Mouse (Mus musculus): ENCODE measurements around the gene Prkar1b. TPM values are rescaled to one million over a fixed set of nuclear protein-coding genes. Genes with fewer than 3 reads are reported as not detected.

Prkar1b gene
- polyA plus RNA-seq, 1 experiment from 2014 or later, result 5.3 TPM

Other genes starting within 250 kb of the Prkar1b start
- gene Pdgfa, start 152.6 kb downstream of the Prkar1b start, polyA plus RNA-seq (2014; fragmentation: Nextera tagmentation; extraction: Ambion mirVana), result 29.3 and 30.8 TPM in 2 replicates
- 6.2 and 6.9 TPM in 2 replicates for gene Dnaaf5, start 222 bp upstream of the Prkar1b start, polyA plus RNA-seq (2014; fragmentation: Nextera tagmentation; extraction: Ambion mirVana)
- gene Sun1, start 50.6 kb upstream of the Prkar1b start, polyA plus RNA-seq (2014; fragmentation: Nextera tagmentation; extraction: Ambion mirVana), result 33.4 and 40.9 TPM in 2 replicates
- 138 and 139 TPM in 2 replicates for gene Get4, start 102.3 kb upstream of the Prkar1b start, polyA plus RNA-seq (2014; fragmentation: Nextera tagmentation; extraction: Ambion mirVana)
- gene Adap1, start 175.6 kb upstream of the Prkar1b start, polyA plus RNA-seq (2014; fragmentation: Nextera tagmentation; extraction: Ambion mirVana), result 1.4 and 2.5 TPM in 2 replicates
- 85.3 and 95.2 TPM in 2 replicates for gene Cox19, start 201.4 kb upstream of the Prkar1b start, polyA plus RNA-seq (2014; fragmentation: Nextera tagmentation; extraction: Ambion mirVana)
- gene Cyp2w1, start 202.6 kb upstream of the Prkar1b start, polyA plus RNA-seq (2014; fragmentation: Nextera tagmentation; extraction: Ambion mirVana), result not detected in 2 replicates
- 7.2 and 7.5 TPM in 2 replicates for gene Gpr146, start 227.7 kb upstream of the Prkar1b start, polyA plus RNA-seq (2014; fragmentation: Nextera tagmentation; extraction: Ambion mirVana)

All from heart, embryonic 11.5 days (tissue).